Mouse (Mus musculus) kidney, adult 2 months (tissue): ENCODE measurements around the gene Comp. TPM values are rescaled to one million over a fixed set of nuclear protein-coding genes. Genes with fewer than 3 reads are reported as not detected.

Experiments
- DNase-seq: peaks from one replicate; pipeline ENCODE4 v3.0.0; 2021
- H3K27ac ChIP-seq: fragments of 200-500 bp; 2 replicates; pipeline ENCODE4 v1.5.1; 2012; ENCODE audit warnings: low read depth, low read length, control low read depth, inconsistent platforms; ENCODE audit not compliant: insufficient read depth
- H3K27me3 ChIP-seq: fragments of 200-500 bp; replicated peaks from 2 replicates; pipeline ENCODE4 v1.6.1; 2012; ENCODE audit warnings: mild to moderate bottlenecking, moderate library complexity, low read length, inconsistent platforms; ENCODE audit not compliant: control insufficient read depth, insufficient read depth
- H3K36me3 ChIP-seq: fragments of 200-500 bp; 2 replicates; pipeline ENCODE4 v1.6.1; 2012; ENCODE audit warnings: mild to moderate bottlenecking, moderate library complexity, low read length, inconsistent platforms; ENCODE audit not compliant: control insufficient read depth, insufficient read depth
- H3K4me1 ChIP-seq: fragments of 200-500 bp; 2 replicates; pipeline ENCODE4 v1.6.1; 2011; ENCODE audit warnings: low read length; ENCODE audit not compliant: control insufficient read depth, insufficient read depth
- H3K4me3 ChIP-seq: fragments of 200-500 bp; 2 replicates; pipeline ENCODE4 v1.5.1; 2011; ENCODE audit warnings: mild to moderate bottlenecking, low read depth, low read length, control low read depth; ENCODE audit not compliant: insufficient read depth
- CTCF ChIP-seq: fragments of 200-500 bp; conservative IDR thresholded peaks from 2 replicates; pipeline ENCODE4 v1.5.1; 2011; ENCODE audit warnings: low read depth, mild to moderate bottlenecking, control low read depth, low read length, moderate library complexity, mixed read lengths; ENCODE audit not compliant: insufficient read depth, insufficient read length
- POLR2A ChIP-seq: fragments of 200-500 bp; IDR thresholded peaks from one replicate; pipeline ENCODE4 v1.6.1; 2011; ENCODE audit warnings: low read depth, low read length, control low read depth
- WGBS: fragments of 180-500 bp; shearing (Covaris S2); methylation state at CpG from one replicate; pipeline ENCODE4 v1.1.7; 2018; 5-methylcytosine and 5-hydroxymethylcytosine counted together
- polyA plus RNA-seq: library from polyadenylated mRNA; depleted of rRNA; stranded (reverse); fragments of >200 nt; gene quantifications from 2 replicates; pipeline ENCODE4 v1.2.3, GENCODE M21; 2012

The Comp gene
- polyA plus RNA-seq, 1 experiment, result 1.6 TPM

DNA sequence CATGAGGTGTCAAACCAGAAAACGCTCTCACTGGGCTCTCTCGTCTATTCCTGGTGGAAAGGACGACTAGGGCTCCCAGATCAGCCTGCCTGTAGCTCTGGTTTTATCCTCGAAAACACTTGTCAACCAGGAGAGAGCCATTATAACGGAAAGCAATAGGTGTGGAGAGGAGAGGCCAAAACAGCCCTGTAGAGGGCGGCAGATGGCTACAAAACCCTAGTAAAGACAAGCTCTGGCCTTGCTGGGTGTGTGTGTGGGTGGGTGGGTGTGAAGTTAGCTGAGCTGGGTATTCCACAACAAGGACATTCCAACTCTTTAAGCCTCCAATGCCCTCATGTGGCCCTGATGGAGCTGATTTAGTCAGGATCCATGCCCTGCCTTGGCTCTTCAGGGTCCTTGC lies 29.7 kb upstream of the Comp start:
- Histone ChIP-seq H3K27me3 (no peaks in the 10 kb centered on the region), H3K4me3 (no peak overlapping the region), H3K4me1 (peaks cover 16% of the 10 kb centered on the region), H3K36me3 (no peaks in the 10 kb centered on the region), H3K27ac (no peak overlapping the region)
- DNase-seq, result no peak
- TF ChIP-seq CTCF (peak; percentile 65), POLR2A (no peak)
- 48% methylated on average over 6 of the region's 6 CpGs for WGBS

DNA sequence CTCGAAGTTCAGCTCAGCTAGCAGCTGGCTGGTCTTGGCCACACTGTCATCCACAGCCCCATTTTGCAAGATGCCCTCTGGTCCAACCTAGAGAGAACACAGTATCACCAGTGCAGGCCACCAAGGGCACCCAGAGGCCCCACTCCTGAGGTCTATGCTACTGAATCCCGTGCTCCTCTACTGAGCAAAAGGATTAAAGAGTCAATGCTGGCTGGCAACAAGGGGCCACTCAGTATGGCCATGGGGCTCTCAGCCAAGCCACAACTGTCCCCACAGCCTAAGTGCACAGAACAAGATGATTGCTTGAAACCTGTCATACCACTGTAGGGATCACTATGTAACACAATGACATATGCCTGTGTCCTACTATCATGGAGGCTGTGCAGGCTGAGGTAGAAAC lies 29.1 kb upstream of the Comp start:
- Histone ChIP-seq H3K36me3 (no peaks in the 10 kb centered on the region), H3K4me1 (peaks cover 22% of the 10 kb centered on the region), H3K27me3 (no peaks in the 10 kb centered on the region), H3K27ac (no peak overlapping the region), H3K4me3 (no peak overlapping the region)
- no peak for DNase-seq
- WGBS, result 77% methylated on average over 2 of the region's 2 CpGs
- TF ChIP-seq CTCF, result no peak
- no peak for TF ChIP-seq POLR2A

DNA sequence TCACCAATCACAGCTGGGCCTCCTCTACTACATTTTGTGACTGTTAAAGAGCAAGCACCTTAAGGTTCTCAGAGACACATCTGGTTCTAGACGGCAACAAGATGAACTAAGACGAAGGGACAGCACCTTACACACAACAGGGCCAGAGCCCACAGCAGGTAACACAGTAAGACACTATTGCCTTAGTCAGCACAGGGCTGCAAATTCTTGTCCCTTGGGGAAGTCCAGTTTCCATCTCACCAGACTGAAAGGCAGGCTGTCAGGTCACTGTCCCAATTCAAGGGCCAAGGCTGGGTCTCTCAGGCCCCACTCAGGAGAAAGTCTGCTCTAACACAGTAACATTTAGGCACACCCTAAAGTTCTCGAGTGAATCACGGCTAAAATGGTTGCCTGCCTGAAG lies 25.9 kb upstream of the Comp start:
- H3K4me1 ChIP-seq, result peaks cover 46% of the 10 kb centered on the region
- H3K36me3 ChIP-seq, result no peaks in the 10 kb centered on the region
- no peaks in the 10 kb centered on the region for H3K27me3 ChIP-seq
- H3K4me3 ChIP-seq, result no peak overlapping the region
- 61% methylated on average over 4 of the region's 4 CpGs for WGBS
- no peak for DNase-seq
- TF ChIP-seq CTCF (no peak), POLR2A (no peak)
- H3K27ac ChIP-seq, result no peak overlapping the region

DNA sequence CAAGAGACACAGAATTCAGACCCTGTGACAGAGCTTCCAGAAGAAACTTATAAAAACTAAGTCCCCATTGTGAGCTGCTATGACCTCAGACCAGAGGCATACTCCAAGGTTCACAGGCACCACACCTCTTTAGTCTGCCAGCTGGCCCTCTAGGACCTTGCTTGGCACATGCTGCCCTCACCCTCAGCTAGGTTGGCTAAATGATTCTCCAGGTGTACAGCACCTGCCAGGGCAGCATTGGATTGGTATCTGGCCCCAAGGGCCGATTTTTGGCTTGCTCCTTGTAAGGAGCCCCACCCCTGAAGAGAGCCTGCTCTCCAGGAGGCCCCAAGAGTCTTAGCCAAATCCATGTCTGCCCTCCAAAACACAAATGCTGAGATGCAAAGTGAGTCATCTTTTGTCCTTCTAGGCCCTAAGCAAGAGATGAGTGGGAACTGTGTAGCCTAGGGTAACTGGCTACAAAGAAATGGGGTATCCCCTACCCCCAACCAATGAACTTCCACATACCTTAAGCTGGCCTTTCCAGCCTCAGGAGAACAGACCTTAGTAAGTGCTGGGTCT lies 25.4 kb upstream of the Comp start:
- Histone ChIP-seq H3K27ac (no peak overlapping the region), H3K4me1 (peaks cover 46% of the 10 kb centered on the region), H3K36me3 (no peaks in the 10 kb centered on the region), H3K4me3 (no peak overlapping the region), H3K27me3 (no peaks in the 10 kb centered on the region)
- TF ChIP-seq CTCF (no peak), POLR2A (no peak)
- DNase-seq, result peak; percentile 82
- 44% methylated on average over 1 of the region's 1 CpGs for WGBS

DNA sequence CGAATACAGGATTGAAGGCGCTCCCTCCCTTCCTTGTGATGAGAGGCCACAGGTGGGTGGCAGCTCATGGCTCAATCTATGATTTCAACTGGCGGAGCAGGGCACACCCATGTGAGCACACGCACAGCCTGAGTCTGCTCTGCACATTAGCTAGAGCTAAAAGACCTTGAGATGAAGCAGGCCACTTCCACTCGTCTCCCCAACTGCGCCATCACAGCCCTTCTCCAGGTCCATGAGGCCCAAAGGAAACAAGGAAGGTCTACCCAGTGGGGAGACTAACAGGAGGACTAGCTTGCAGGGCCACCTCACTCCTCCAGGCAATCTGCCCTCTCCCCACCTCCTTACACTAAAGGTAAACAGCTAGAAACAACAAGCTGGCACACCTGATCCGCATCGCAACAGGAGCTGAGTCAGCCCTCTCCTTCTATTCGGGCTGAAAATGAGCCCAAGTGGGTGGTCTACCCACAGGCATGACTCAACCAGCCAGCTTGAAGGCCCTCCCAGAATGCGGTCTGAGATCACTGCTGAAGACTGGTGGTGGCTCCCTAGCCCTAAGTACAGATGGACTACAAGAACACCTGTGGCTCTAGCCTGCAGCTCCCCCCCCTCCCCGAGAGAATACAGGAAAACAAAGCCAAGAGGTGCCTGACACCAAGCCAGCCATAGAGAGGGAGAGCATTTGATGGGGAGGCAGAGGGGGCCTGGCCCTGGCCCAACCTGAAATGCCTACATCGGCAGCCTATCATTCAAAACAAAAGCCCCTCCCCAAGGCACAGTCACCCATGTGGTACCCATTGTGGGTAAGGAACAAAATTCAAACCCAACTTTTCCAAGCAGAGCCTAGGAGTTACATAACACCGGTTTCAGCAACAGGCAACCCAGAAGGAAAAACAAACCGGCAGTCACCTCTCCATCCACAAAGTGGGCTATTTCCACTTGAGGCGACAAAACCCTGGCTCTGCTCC lies 22.0 kb upstream of the Comp start:
- TF ChIP-seq POLR2A, result no peak
- TF ChIP-seq CTCF, result no peak
- WGBS, result 29% methylated on average over 15 of the region's 15 CpGs
- H3K36me3 ChIP-seq, result no peaks in the 10 kb centered on the region
- no peak for DNase-seq
- no peaks in the 10 kb centered on the region for H3K27me3 ChIP-seq
- peaks cover 49% of the 10 kb centered on the region for H3K4me1 ChIP-seq
- peak overlapping the region; percentile 96 for H3K4me3 ChIP-seq
- H3K27ac ChIP-seq, result 0 out of 2 replicates have a peak overlapping the region, but pooled peaks have one; percentile 36

DNA sequence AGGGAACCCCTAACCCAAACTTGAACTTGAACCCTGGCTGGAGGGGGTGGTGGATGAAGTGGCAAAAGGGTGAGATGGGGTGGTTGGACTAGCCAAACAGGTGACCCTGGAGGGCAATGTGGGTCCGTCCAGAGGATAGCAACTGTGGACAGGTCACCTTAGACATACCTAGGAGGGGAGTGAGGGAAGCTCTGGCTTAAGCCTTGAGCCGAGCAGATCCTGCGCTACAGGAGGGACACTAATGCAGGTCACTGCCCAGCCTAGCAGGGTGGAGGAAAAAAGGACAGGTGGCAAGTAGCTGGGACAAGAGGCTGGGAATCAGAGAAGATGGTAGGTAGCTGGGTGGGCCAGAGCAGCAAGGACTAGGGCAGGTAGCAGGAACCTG lies 21.4 kb upstream of the Comp start:
- H3K27me3 ChIP-seq, result no peaks in the 10 kb centered on the region
- no peak for DNase-seq
- H3K36me3 ChIP-seq, result no peaks in the 10 kb centered on the region
- H3K4me1 ChIP-seq, result peaks cover 49% of the 10 kb centered on the region
- no peak for TF ChIP-seq POLR2A
- no peak for TF ChIP-seq CTCF
- H3K27ac ChIP-seq, result peak overlapping the region; percentile 36
- 8% methylated on average over 3 of the region's 3 CpGs for WGBS
- H3K4me3 ChIP-seq, result peak overlapping the region; percentile 96

DNA sequence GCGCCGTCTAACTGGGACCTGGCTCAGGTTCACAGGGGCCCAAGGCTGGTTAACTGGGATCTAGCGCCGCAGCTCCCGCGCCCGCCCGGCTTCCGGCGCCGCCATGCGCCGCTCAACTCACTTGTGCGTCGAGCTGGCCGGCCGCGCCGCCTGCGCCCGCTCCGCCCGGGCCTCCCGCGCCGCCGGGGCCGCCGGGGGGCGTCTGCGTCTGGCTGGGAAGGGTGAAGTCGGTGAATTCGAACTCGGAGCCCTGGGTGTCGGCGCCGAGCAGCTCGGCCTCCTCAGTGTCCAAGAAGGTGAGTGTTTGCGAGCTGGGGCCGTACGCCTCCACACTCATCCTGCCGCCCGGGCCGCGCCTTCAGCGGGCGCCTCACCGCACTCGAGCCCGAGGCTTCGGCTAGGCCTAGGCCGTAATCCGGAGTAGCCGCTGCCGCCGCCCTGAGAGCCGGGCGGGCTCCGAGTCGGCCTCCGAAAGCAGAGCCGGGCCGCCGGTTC lies 20.7 kb upstream of the Comp start:
- H3K4me1 ChIP-seq, result peaks cover 44% of the 10 kb centered on the region
- peak overlapping the region; percentile 96 for H3K4me3 ChIP-seq
- DNase-seq, result peak; percentile 34
- peak overlapping the region; percentile 58; the same call in 1 of the 2 replicates for H3K27ac ChIP-seq
- no peaks in the 10 kb centered on the region for H3K27me3 ChIP-seq
- no peaks in the 10 kb centered on the region for H3K36me3 ChIP-seq
- under 1% methylated on average over 64 of the region's 64 CpGs for WGBS
- TF ChIP-seq CTCF (no peak), POLR2A (no peak)
